Mouse (Mus musculus): Measurements from ENCODE around the gene Lhfp.

DNA sequence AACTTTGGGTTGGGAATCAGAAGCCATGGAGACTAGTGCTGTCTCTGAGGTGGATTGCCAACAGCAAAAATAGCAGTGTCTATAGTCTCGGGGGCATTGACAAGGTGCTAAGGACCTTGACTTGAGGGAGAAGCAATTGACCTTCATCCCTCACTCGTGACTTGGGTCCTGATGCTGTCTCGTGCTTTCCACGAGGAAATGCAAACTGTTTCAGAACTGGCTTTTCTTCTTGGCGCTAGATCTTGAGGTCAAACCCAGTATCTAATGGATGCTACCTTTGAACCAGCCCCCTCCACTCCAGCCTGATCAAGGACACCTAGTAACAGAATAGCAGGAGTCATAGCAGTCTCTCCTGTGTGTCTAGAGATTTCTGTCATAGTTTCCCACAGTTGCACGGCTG, 78.7 kb downstream of the Lhfp start:
- TF ChIP-seq CTCF (IDR thresholded peaks at IDR 0.05; ENCODE audit: insufficient read depth, low read length) (no peak), POLR2A (IDR thresholded peaks at IDR 0.05; ENCODE audit: borderline replicate concordance, extremely low read depth, low read depth, low read length) (no peak)

All from lung, adult 2 months (tissue).